9 mouse cellular contexts compared by ENCODE assay signal in genomic region chr1:62706085-62707021, GRCm38 (mm10). TPM values are rescaled to one million over a fixed set of nuclear protein-coding genes. Genes with fewer than 3 reads are reported as not detected.
DNase-seq lines count a peak whose midpoint lies in the region; ATAC-seq and TF ChIP-seq lines count a peak whose summit lies in the region.
"Had no signal": no experiment of that assay in that cellular context is flagged by ENCODE, and none has a peak within 500 bp of the region (broad histone marks: within the 10 kb centered on the region; RNA-seq: fewer than 3 reads in every experiment).

No protein-coding gene starts in this region.

- no peak for TF ChIP-seq CTCF in hindbrain, postnatal 0 days (IDR thresholded peaks at IDR 0.05; ENCODE audit: low read depth)

- no peaks in the 10 kb centered on the region for H3K36me3 ChIP-seq in hindbrain, postnatal 0 days (ENCODE audit: insufficient read depth, low read length)
- H3K36me3 ChIP-seq in midbrain, embryonic 10.5 days: no peaks in the 10 kb centered on the region
- no peaks in the 10 kb centered on the region for H3K36me3 ChIP-seq in splenic B cell, adult 2 months (ENCODE audit: control insufficient read depth, insufficient read depth, low read length, poor library complexity, severe bottlenecking)

- no peaks in the 10 kb centered on the region for H3K9me3 ChIP-seq in hindbrain, postnatal 0 days (ENCODE audit: low read length)
- no peaks in the 10 kb centered on the region for H3K9me3 ChIP-seq in midbrain, embryonic 10.5 days (replicated peaks)

- H3K4me3 ChIP-seq in hindbrain, postnatal 0 days (ENCODE audit: low read length): peak overlapping the region; percentile 77
- H3K4me3 ChIP-seq in midbrain, embryonic 10.5 days: peak overlapping the region; percentile 64

- H3K4me2 ChIP-seq in hindbrain, postnatal 0 days (ENCODE audit: low read depth, low read length): peak overlapping the region; percentile 99

- WGBS in hindbrain, postnatal 0 days: under 1% methylated on average over 73 of the region's 73 CpGs
- under 1% methylated on average over 73 of the region's 73 CpGs for WGBS in midbrain, embryonic 10.5 days

- H3K4me1 ChIP-seq in hindbrain, postnatal 0 days (ENCODE audit: insufficient read depth, low read length): peaks cover 14% of the 10 kb centered on the region
- peaks cover 72% of the 10 kb centered on the region for H3K4me1 ChIP-seq in midbrain, embryonic 10.5 days

- H3K27me3 ChIP-seq in hindbrain, postnatal 0 days (ENCODE audit: insufficient read depth, low read length): no peaks in the 10 kb centered on the region
- H3K27me3 ChIP-seq in midbrain, embryonic 10.5 days (ENCODE audit: low read depth, poor library complexity, severe bottlenecking): peaks cover 92% of the 10 kb centered on the region
- H3K27me3 ChIP-seq in splenic B cell, adult 2 months (ENCODE audit: control insufficient read depth, insufficient read depth, low read length, poor library complexity, severe bottlenecking): no peaks in the 10 kb centered on the region

- peak; percentile 66 for ATAC-seq in hindbrain, postnatal 0 days

- H3K27ac ChIP-seq in hindbrain, postnatal 0 days: peak overlapping the region; percentile 76
- peak overlapping the region; percentile 78 for H3K27ac ChIP-seq in midbrain, embryonic 10.5 days (replicated peaks)

- peak overlapping the region; percentile 66 for H3K9ac ChIP-seq in hindbrain, postnatal 0 days (replicated peaks; ENCODE audit: low read length)

- DNase-seq in heart, adult 18-20 months: peak; percentile 77 to 79
- DNase-seq in heart, postnatal 25 days (ENCODE audit: low spot score): no peak
- DNase-seq in cerebellum, adult 18-20 months: peak; percentile 36 to 59
- DNase-seq in frontal cortex, postnatal 36 days (ENCODE audit: low spot score in 2 of 2): peak; percentile 60 to 67
- peak; percentile 67 for DNase-seq in hindbrain, postnatal 0 days (ENCODE audit: low spot score)
- DNase-seq in left cerebral cortex, postnatal 4 days: peak; percentile 47
- peak; percentile 80 for DNase-seq in midbrain, embryonic 10.5 days (ENCODE audit: low spot score)
- peak; percentile 22 for DNase-seq in splenic B cell, adult 2 months (ENCODE audit: low read depth, low spot score)

- intact Hi-C loops in heart, postnatal 25 days (cut with DNase I): loop anchor here (5.0 to 10.0 kb wide), 4 partner anchors 66 to 1409 kb away; no protein-coding TSS in a partner anchor
- intact Hi-C loops in left cerebral cortex, postnatal 4 days (cut with DNase I): loop anchor here (5.0 to 10.0 kb wide), 4 partner anchors 228 to 1524 kb away; no protein-coding TSS in a partner anchor

RNA-seq across cellular contexts. Expression of gene Nrp2, which starts 3.3 kb away (rescaled TPM):
- 10 to 100 TPM; 20.2 to 30.1 TPM for total RNA-seq in heart, adult 18-20 months (2021)
- 10 to 100 TPM; 27.6 to 33.6 TPM for total RNA-seq in heart, postnatal 25 days (2021)
- total RNA-seq in hindbrain, postnatal 0 days (2014; rRNA removed): 48.7 and 53.8 TPM in 2 replicates
- polyA plus RNA-seq in hindbrain, postnatal 0 days (2015; fragmentation: Nextera tagmentation; extraction: Ambion mirVana): 15.6 and 17.4 TPM in 2 replicates
- total RNA-seq in left cerebral cortex, postnatal 4 days (2021): 10 to 100 TPM; 49.9 to 86.2 TPM
- 10.7 and 13.2 TPM in 2 replicates for polyA plus RNA-seq in midbrain, embryonic 10.5 days (2016; fragmentation: Nextera tagmentation; extraction: Ambion mirVana)
- total RNA-seq: MEL had no signal
